Mouse (Mus musculus): ENCODE data around the gene Fkbp5. TPM values are rescaled to one million over a fixed set of nuclear protein-coding genes. Genes with fewer than 3 reads are reported as not detected.
"Not testable (repeated sequence)": the region's sequence is repeated elsewhere in the genome, so short reads cannot be mapped to it uniquely, and the experiment has no call there.

Fkbp5 gene
- polyA plus RNA-seq, 1 experiment from 2014 or later: 10.0 TPM

- H3K36me3 ChIP-seq (ENCODE audit: control insufficient read depth, insufficient read depth, low read length); H3K4me2 ChIP-seq (replicated peaks; ENCODE audit: low read depth, low read length); H3K27me3 ChIP-seq (ENCODE audit: control insufficient read depth, insufficient read depth, low read length); H3K9ac ChIP-seq (ENCODE audit: low read depth, low read length); H3K4me3 ChIP-seq (ENCODE audit: low read length); H3K27ac ChIP-seq (ENCODE audit: low read depth, low read length); H3K4me1 ChIP-seq (ENCODE audit: control insufficient read depth, insufficient read depth, low read length); ATAC-seq (ENCODE audit: low FRiP score, low TSS enrichment); H3K9me3 ChIP-seq (ENCODE audit: control insufficient read depth, low read length): not testable (repeated sequence)
Measured at GRCm38 (mm10) chr17:28418481-28418880, 98.8 kb downstream of the Fkbp5 start.

- H3K9me3 ChIP-seq (ENCODE audit: control insufficient read depth, low read length): no peaks in the 10 kb centered on the region
- H3K4me3 ChIP-seq (ENCODE audit: low read length): no peak overlapping the region
- ATAC-seq (ENCODE audit: low FRiP score, low TSS enrichment): no peak
- no peak overlapping the region for H3K9ac ChIP-seq (ENCODE audit: low read depth, low read length)
- no peaks in the 10 kb centered on the region for H3K4me1 ChIP-seq (ENCODE audit: control insufficient read depth, insufficient read depth, low read length)
- H3K27ac ChIP-seq (ENCODE audit: low read depth, low read length): no peak overlapping the region
- no peaks in the 10 kb centered on the region for H3K27me3 ChIP-seq (ENCODE audit: control insufficient read depth, insufficient read depth, low read length)
- 90% methylated on average over 5 of the region's 5 CpGs for WGBS
- no peak overlapping the region for H3K4me2 ChIP-seq (replicated peaks; ENCODE audit: low read depth, low read length)
- H3K36me3 ChIP-seq (ENCODE audit: control insufficient read depth, insufficient read depth, low read length): peaks cover 7% of the 10 kb centered on the region
Measured at GRCm38 (mm10) chr17:28417771-28418170, 99.6 kb downstream of the Fkbp5 start.

GRCm38 (mm10) chr17:28415271-28415670, 102.1 kb downstream of the Fkbp5 start:
- H3K4me3 ChIP-seq (ENCODE audit: low read length): no peak overlapping the region
- no peaks in the 10 kb centered on the region for H3K4me1 ChIP-seq (ENCODE audit: control insufficient read depth, insufficient read depth, low read length)
- peaks cover 15% of the 10 kb centered on the region for H3K36me3 ChIP-seq (ENCODE audit: control insufficient read depth, insufficient read depth, low read length)
- no peak for ATAC-seq (ENCODE audit: low FRiP score, low TSS enrichment)
- H3K9me3 ChIP-seq (ENCODE audit: control insufficient read depth, low read length): no peaks in the 10 kb centered on the region
- WGBS: 75% methylated on average over 5 of the region's 5 CpGs
- H3K27ac ChIP-seq (ENCODE audit: low read depth, low read length): no peak overlapping the region; the same call in 1 of the 2 replicates
- H3K9ac ChIP-seq (ENCODE audit: low read depth, low read length): no peak overlapping the region
- H3K27me3 ChIP-seq (ENCODE audit: control insufficient read depth, insufficient read depth, low read length): no peaks in the 10 kb centered on the region
- no peak overlapping the region for H3K4me2 ChIP-seq (replicated peaks; ENCODE audit: low read depth, low read length)

GRCm38 (mm10) chr17:28411381-28411960, 105.9 kb downstream of the Fkbp5 start:
- H3K4me1 ChIP-seq (ENCODE audit: control insufficient read depth, insufficient read depth, low read length): no peaks in the 10 kb centered on the region
- WGBS: 80% methylated on average over 10 of the region's 10 CpGs
- H3K27me3 ChIP-seq (ENCODE audit: control insufficient read depth, insufficient read depth, low read length): no peaks in the 10 kb centered on the region
- H3K4me2 ChIP-seq (replicated peaks; ENCODE audit: low read depth, low read length): no peak overlapping the region
- peaks cover 28% of the 10 kb centered on the region for H3K36me3 ChIP-seq (ENCODE audit: control insufficient read depth, insufficient read depth, low read length)
- H3K4me3 ChIP-seq (ENCODE audit: low read length): no peak overlapping the region
- no peaks in the 10 kb centered on the region for H3K9me3 ChIP-seq (ENCODE audit: control insufficient read depth, low read length)
- no peak for ATAC-seq (ENCODE audit: low FRiP score, low TSS enrichment)
- no peak overlapping the region for H3K27ac ChIP-seq (ENCODE audit: low read depth, low read length)
- no peak overlapping the region for H3K9ac ChIP-seq (ENCODE audit: low read depth, low read length)

GRCm38 (mm10) chr17:28410731-28411130, 106.6 kb downstream of the Fkbp5 start:
- Histone ChIP-seq H3K4me3 (ENCODE audit: low read length) (no peak overlapping the region), H3K9ac (ENCODE audit: low read depth, low read length) (no peak overlapping the region), H3K27ac (ENCODE audit: low read depth, low read length) (no peak overlapping the region), H3K4me2 (replicated peaks; ENCODE audit: low read depth, low read length) (no peak overlapping the region), H3K36me3 (ENCODE audit: control insufficient read depth, insufficient read depth, low read length) (peaks cover 35% of the 10 kb centered on the region), H3K4me1 (ENCODE audit: control insufficient read depth, insufficient read depth, low read length) (no peaks in the 10 kb centered on the region), H3K9me3 (ENCODE audit: control insufficient read depth, low read length) (no peaks in the 10 kb centered on the region), H3K27me3 (ENCODE audit: control insufficient read depth, insufficient read depth, low read length) (no peaks in the 10 kb centered on the region)
- 89% methylated on average over 4 of the region's 4 CpGs for WGBS
- ATAC-seq (ENCODE audit: low FRiP score, low TSS enrichment): no peak

- Histone ChIP-seq H3K9ac (ENCODE audit: low read depth, low read length) (no peak overlapping the region), H3K4me2 (replicated peaks; ENCODE audit: low read depth, low read length) (no peak overlapping the region), H3K4me3 (ENCODE audit: low read length) (no peak overlapping the region), H3K36me3 (ENCODE audit: control insufficient read depth, insufficient read depth, low read length) (peaks cover 33% of the 10 kb centered on the region), H3K9me3 (ENCODE audit: control insufficient read depth, low read length) (no peaks in the 10 kb centered on the region), H3K27ac (ENCODE audit: low read depth, low read length) (no peak overlapping the region), H3K27me3 (ENCODE audit: control insufficient read depth, insufficient read depth, low read length) (no peaks in the 10 kb centered on the region), H3K4me1 (ENCODE audit: control insufficient read depth, insufficient read depth, low read length) (no peaks in the 10 kb centered on the region)
- ATAC-seq (ENCODE audit: low FRiP score, low TSS enrichment): no peak
- WGBS: 68% methylated on average over 5 of the region's 5 CpGs
Measured at GRCm38 (mm10) chr17:28408251-28408918, 108.9 kb downstream of the Fkbp5 start.

GRCm38 (mm10) chr17:28407418-28408250, 109.7 kb downstream of the Fkbp5 start:
- Histone ChIP-seq H3K9me3 (ENCODE audit: control insufficient read depth, low read length) (no peaks in the 10 kb centered on the region), H3K4me2 (replicated peaks; ENCODE audit: low read depth, low read length) (no peak overlapping the region), H3K36me3 (ENCODE audit: control insufficient read depth, insufficient read depth, low read length) (peaks cover 30% of the 10 kb centered on the region), H3K9ac (ENCODE audit: low read depth, low read length) (no peak overlapping the region), H3K27me3 (ENCODE audit: control insufficient read depth, insufficient read depth, low read length) (no peaks in the 10 kb centered on the region), H3K4me1 (ENCODE audit: control insufficient read depth, insufficient read depth, low read length) (no peaks in the 10 kb centered on the region), H3K4me3 (ENCODE audit: low read length) (no peak overlapping the region), H3K27ac (ENCODE audit: low read depth, low read length) (no peak overlapping the region)
- ATAC-seq (ENCODE audit: low FRiP score, low TSS enrichment): peak; percentile 78; the same call in 1 of the 2 replicates
- WGBS: 48% methylated on average over 15 of the region's 15 CpGs

- no peaks in the 10 kb centered on the region for H3K4me1 ChIP-seq (ENCODE audit: control insufficient read depth, insufficient read depth, low read length)
- H3K4me3 ChIP-seq (ENCODE audit: low read length): no peak overlapping the region
- ATAC-seq (ENCODE audit: low FRiP score, low TSS enrichment): no peak
- H3K27ac ChIP-seq (ENCODE audit: low read depth, low read length): no peak overlapping the region
- H3K4me2 ChIP-seq (replicated peaks; ENCODE audit: low read depth, low read length): no peak overlapping the region
- no peaks in the 10 kb centered on the region for H3K27me3 ChIP-seq (ENCODE audit: control insufficient read depth, insufficient read depth, low read length)
- WGBS: 94% methylated on average over 7 of the region's 7 CpGs
- peaks cover 30% of the 10 kb centered on the region for H3K36me3 ChIP-seq (ENCODE audit: control insufficient read depth, insufficient read depth, low read length)
- H3K9me3 ChIP-seq (ENCODE audit: control insufficient read depth, low read length): no peaks in the 10 kb centered on the region
- no peak overlapping the region for H3K9ac ChIP-seq (ENCODE audit: low read depth, low read length)
Measured at GRCm38 (mm10) chr17:28406471-28406870, 110.9 kb downstream of the Fkbp5 start.

- not testable (repeated sequence) for H3K4me1 ChIP-seq (ENCODE audit: control insufficient read depth, insufficient read depth, low read length); H3K27me3 ChIP-seq (ENCODE audit: control insufficient read depth, insufficient read depth, low read length); H3K27ac ChIP-seq (ENCODE audit: low read depth, low read length); H3K9me3 ChIP-seq (ENCODE audit: control insufficient read depth, low read length); H3K4me2 ChIP-seq (replicated peaks; ENCODE audit: low read depth, low read length); H3K4me3 ChIP-seq (ENCODE audit: low read length); H3K9ac ChIP-seq (ENCODE audit: low read depth, low read length); ATAC-seq (ENCODE audit: low FRiP score, low TSS enrichment)
- WGBS: 95% methylated on average over 2 of the region's 2 CpGs
- peaks cover 21% of the 10 kb centered on the region for H3K36me3 ChIP-seq (ENCODE audit: control insufficient read depth, insufficient read depth, low read length)
Measured at GRCm38 (mm10) chr17:28404745-28405144, 112.6 kb downstream of the Fkbp5 start.
